Mouse (Mus musculus) testis, adult 2 months (tissue): ENCODE data around the gene Nodal.

Source experiments
- CTCF ChIP-seq: fragments of 200-500 bp; IDR thresholded peaks from 2 replicates; pipeline ENCODE4 v1.5.1; 2012; ENCODE audit warnings: low read depth, mild to moderate bottlenecking, inconsistent platforms, low read length, moderate library complexity; ENCODE audit not compliant: control insufficient read depth, insufficient read depth, insufficient replicate concordance
- POLR2A ChIP-seq: fragments of 200-500 bp; IDR thresholded peaks from 2 replicates; pipeline ENCODE4 v1.6.1; 2012; ENCODE audit warnings: low read depth, mild to moderate bottlenecking, inconsistent platforms, low read length, moderate library complexity; ENCODE audit not compliant: control insufficient read depth

- TF ChIP-seq CTCF (no peak), POLR2A (no peak)
These were observed 34.1 kb upstream of the Nodal start for GRCm38 (mm10) chr10:61383715-61384047.
